Mouse (Mus musculus) spleen, postnatal 10 days (tissue): ENCODE data around the gene Ralgps1.

Experiments
- DNase-seq, 2 experiments: peaks; one replicate each; pipeline ENCODE4 v3.0.0; 2021 to 2022; ENCODE audit warnings: low spot score in 2 of 2

Gene Ralgps1

DNA sequence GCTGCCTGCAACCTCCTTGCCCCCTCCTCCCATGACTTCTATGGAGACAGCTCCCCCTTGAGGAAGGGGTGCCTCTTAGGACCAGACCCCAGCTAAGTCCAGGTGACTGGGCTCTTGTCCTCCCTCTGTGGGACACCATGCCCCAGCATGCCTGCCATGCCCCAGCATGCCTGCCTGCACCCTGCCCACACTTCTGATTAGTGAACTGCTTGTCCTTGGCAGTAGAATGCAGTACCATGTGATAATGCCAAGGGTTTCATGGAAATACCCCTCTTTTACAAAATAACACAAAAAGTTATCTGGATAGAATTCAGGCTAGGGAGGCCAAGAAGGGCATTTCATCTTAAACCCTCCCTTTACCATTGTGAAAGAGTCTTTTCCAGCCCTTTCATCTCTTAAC is 125.9 kb downstream of the Ralgps1 start:
- DNase-seq, result no peak

DNA sequence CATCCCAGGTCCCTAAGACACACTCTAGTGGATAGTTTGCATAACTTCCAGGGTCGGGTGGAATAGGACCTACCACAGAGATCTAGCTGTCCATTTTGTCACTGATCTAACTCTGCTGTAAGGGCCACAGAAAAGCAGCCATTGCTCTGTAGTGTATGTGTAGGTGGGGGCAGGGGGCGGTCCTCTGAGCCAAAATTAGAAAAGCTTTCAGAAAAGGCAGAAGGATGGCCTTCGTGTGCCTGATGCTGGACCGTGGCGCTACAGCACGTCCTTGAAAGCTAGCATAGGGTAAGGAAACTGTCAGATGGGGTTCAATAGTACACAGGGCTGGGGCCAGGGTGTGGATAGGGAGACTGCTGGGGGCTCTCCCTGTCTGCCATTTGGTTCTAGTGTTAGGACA is 126.4 kb downstream of the Ralgps1 start:
- DNase-seq, result no peak

DNA sequence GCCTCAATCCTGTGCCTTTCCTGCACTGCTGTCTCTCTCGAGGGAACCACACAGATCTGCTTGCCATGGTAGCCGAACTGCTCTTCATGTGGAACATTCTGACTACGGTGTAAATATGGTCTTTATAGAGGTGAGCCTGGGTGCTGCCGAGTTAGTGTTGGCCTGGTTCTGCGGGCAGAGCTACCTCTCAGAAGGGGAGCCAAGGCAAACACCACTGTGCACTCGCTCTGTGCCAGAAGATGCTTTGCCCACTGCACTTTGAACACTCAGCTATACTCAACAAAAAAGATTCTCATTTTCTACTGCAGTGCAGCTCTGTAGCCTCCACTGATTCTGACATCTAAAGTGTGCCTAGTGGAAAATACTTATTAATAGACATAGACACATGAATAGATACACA is 133.7 kb downstream of the Ralgps1 start:
- no peak for DNase-seq

DNA sequence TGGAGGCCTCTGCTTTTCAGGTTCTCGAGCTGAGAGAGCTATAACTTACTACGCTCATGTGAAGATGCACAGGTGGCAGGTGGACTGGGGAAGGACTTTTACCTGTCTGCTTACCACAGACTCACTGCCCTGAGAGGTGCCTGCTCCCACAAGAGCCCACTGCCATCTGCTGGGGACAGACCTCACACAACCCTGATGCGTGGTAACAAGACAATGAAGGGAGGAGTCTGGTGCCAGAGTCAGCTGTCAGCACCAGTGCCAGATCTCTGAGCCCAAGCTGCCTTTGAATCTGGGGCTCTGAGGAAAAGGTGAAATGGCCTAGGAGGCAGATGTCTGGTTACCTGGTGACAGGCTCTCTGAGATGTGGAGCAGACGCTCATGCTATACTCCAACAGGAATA is 136.4 kb downstream of the Ralgps1 start:
- no peak for DNase-seq

DNA sequence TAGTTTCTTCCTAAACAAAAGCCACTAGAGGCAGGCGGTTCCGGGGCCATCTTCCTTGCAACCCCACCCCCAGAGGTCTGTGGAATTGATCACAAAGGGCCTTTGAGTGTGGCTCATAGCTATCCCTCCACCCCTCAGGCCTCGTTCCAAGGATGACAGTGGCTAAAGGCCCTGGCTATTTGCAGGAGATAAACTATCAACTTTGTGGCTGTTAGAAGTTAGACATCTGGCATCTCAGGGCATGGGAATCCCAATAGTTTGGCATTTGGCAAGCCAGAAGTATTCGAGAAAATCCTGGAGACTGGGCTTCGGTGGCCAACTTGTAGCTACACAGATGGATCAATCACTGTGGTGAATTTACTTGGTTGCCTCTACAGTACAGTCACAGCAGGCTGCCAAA is 137.4 kb downstream of the Ralgps1 start:
- no peak for DNase-seq

DNA sequence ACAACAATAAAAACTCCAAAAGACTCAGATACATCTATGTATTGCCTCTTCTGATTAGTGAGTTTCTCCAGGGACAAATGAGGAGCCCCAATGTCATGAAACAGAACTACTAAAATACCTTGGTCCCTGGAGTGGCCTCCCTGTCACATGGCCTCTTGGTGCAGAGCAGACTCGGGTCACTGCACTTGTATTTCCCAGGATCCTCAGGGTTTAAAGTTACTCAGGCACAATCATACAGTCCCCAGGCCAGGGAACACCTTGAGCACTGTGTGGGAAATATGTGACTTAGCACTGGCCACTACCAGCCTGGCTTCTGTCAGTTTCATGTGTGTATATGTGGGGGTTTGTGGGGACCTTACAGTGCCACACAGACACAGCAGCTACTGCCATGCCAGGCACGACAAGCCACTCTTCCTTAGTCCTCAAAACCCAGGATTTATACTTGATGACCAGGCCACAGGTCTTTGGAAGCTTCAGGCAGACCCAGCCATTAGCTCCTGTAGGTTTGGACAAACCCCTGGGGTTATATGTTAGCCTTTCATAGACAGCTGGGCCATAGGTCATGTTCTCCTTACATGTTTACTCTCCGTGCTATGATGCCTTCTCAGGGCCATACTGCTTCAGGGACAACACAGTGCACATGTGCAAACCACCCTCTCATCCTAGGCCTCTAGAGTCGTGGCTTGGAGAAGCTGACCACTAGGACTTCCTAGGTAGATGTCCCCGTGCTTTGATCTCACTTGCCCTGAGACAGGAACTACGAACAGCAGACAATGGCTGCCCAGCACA is 138.3 kb downstream of the Ralgps1 start:
- DNase-seq, result no peak

DNA sequence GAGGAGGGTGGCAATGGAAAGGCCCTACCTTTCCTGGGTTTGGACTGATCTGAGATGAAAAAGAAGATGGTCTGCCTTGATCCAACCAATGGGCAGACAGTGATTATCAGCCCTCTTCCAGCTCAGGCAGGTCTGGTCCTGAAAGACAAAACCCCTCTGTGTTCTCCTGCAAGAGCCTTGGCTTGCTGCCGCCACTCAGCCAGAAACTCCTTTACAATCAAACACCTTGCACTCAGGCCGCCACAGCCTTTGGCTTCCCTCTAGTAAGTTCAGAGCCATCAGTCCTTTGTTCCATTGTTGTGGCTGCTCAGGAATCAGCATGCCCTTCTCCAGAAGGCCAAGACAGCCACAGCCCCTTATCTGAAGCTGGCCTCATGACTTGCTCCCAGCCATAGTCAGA is 139.5 kb downstream of the Ralgps1 start:
- no peak for DNase-seq

DNA sequence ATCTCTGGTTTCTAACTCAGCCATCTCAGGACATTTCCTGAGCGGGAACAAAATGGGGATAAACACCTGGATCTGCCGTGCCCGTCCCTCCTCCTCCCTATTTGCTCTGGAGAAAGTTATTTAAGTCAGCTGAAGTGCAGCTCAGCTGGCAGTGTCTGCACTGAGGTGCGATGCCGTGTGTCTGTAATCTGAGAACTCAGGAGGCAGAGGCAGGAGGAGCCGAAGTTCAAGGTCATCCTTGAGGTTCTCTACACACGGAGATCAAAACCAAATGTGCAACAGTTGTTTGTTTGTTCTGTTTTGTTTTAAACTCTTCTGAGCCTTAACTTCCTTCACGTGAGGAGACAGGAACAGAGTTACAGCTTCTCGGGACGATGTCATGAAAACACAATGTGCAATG is 140.6 kb downstream of the Ralgps1 start:
- no peak for DNase-seq

DNA sequence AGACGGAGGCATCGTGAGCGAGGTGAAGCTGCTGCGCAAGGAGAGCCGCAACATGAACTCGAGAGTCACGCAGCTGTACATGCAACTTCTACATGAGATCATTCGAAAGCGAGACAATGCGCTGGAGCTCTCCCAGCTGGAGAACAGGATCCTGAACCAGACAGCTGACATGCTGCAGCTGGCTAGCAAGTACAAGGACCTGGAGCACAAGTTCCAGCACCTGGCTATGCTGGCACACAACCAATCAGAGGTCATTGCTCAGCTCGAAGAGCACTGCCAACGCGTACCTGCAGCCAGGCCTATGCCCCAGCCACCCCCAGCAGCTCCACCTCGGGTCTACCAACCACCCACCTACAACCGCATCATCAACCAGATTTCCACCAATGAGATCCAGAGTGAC is 142.7 kb downstream of the Ralgps1 start:
- no peak for DNase-seq

DNA sequence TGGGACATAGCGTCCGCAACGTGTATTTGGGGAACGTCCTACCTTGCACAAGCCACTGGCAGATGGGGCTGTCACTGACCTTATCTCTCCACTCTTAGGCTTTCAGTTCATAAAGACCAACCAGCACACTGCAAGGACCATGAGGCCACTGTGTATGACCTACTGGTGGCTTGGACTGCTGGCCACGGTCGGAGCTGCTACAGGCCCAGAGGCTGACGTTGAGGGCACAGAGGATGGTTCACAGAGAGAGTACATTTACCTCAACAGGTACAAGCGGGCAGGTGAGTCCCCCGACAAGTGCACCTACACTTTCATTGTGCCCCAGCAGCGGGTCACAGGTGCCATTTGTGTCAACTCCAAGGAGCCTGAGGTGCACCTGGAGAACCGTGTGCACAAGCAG is 143.2 kb downstream of the Ralgps1 start:
- no peak for DNase-seq

DNA sequence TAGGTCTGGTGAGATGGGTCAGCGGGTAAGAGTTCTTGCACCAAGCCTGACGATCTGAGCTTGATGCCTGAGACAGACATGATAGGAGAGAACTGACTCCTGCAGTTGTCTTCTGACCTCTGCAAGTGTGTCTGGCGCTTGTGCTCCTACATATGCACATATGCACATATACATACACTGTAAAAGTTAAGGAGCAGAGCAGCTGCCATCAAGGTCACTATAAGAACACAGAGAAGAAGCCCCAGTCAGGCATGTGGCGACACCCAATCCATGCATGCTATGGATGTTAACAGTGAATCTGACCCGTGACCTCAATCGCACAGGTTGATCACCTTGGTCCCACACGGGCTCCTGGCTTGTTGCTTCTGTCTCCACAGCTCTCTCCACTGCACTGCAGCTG is 145.4 kb downstream of the Ralgps1 start:
- no peak for DNase-seq

DNA sequence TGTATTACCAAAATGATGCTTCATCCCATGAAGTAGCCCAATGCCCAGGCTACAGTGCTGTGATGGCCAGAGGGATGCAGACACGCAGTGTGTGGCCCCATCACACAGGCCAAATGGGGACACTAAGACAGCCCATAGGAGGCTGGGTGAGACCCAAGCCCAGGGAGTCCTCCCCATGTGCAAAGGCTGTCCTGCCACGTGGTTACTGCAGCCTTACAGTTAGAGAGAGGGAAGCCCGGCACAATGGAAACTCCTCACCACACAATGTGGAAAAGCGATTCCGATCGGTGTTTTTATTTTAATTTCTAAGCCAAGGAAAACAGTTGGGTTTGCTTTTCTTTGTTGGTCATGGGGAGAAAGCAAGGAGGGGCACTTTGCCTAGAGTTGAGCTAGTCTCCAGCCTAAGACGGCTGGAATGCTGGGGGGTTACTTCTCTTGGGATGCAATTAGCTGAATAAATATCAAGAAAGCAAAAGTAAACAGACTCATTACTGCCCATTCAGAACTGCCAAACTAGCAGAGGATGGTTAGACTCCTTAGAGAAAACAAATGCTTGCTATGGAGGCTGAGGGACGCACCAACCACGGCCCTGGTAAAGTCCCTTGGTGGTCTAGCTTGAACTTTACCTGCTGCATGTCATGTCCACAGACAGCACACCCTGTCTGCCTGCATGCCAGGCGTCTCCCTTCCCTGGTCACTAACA is 147.5 kb downstream of the Ralgps1 start:
- DNase-seq, result no peak

DNA sequence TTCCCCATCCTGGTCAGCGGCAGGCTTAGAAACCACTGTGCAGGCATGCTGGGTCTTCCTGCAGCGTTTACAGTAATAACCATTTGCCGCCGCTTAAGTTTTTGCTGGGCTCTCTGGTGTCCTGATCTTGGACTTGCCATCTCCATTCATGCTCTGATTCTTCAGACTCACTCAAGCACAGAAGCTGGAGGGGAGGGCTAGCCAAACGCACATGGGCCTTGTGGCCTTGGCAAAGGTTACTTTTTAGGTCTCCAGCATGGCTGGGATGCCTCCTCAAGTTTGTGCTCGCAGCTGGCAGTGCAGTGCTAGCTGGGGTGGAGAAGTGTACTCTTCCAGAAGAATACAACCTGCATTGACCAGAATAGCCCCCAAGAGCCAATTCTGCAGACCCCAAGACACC is 148.8 kb downstream of the Ralgps1 start:
- no peak for DNase-seq

DNA sequence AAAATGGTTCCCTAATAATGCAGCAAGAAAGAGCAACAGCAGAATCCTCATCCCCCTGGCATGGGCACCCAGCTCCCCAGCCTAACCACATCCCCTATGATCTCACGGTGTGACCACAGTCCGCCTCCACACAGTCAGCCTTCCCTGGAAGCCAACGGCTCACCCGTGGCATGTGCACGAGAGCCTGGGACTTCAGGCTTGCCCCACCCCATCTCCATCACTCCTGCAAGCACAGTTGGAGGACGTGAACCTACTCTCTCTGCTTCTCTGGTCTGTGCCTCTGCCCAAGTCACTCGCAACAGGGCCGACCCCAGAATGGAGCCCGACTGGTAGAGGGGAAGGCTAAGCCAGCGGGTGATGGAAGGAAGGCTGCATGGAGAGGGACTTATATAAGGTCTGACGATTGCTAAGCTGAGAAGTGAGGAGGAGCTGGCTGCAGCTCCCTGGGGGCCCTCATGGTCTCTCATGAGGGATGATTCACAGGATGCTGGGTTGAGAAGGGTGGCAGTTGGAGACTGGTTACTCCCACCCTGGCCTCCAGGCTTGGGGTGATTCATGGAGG is 149.9 kb downstream of the Ralgps1 start:
- no peak for DNase-seq

DNA sequence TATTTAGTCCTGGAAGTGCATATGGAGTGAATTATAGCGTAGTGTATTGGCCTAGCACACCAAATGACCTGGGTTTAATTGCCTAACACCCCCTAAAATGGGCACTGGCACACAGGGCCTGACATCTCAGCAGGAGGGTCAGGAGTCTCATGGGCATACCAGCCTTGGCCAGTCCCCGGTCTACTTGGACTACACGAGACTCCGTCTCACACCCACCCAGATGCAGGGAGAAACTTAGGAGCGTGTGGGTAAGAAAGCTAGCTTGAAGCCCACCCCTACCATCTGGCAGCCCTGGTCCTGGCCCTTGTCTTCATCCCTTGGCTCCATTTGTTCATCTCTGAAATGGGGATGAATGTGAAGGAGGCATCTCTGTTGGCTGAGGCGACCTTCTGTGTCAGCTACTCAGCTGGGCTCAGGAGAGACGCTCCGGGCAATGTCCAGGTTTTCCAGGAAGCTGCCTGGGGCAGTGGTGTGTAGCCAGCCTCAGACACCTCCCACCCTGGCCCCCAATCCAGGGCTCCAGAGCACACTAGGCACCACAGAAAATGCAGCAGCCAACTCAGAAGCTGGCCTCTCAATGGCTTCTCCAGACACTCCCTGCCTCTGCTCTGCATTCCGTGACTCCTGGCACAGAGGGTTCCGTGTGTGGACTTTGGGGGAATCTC is 150.5 kb downstream of the Ralgps1 start:
- no peak for DNase-seq

DNA sequence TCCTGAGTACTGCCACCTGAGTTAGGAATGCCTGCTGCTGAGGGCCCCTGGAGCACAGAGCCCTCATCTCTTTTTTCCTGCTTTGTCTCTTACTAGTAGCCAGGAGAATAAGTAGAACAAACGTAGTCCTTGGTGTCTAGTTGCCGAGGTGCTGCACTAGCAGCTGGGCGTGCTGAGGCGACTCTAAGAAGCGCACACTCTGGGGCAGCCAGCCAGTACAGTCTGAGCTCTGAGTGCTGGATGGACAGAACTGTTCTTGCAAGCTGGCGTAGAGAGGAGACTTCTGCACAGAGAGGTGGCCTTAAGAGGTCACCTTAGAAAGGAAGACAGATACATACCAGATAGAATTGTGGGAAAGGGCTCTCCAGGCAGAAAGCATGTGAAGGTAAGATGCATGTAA is 151.0 kb downstream of the Ralgps1 start:
- no peak for DNase-seq

DNA sequence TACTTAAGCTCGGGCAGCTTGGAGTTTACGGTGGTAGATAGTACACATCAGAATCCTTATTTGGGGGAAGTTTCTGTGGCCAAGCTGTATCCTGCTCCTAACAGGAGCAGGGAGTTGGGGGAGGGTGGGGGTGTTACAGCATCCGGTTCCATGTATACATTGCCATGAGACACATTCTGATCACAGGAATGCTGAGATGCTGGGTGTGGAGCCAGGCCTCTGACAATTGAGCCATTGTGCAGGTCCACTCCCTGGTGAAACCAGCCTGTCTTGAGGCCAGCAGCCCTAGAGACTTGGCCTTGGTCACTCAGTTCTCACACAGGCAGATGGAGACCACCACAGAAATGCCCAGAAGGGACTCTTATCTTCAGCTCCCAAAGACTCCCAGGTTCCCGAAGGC is 151.6 kb downstream of the Ralgps1 start:
- no peak for DNase-seq

DNA sequence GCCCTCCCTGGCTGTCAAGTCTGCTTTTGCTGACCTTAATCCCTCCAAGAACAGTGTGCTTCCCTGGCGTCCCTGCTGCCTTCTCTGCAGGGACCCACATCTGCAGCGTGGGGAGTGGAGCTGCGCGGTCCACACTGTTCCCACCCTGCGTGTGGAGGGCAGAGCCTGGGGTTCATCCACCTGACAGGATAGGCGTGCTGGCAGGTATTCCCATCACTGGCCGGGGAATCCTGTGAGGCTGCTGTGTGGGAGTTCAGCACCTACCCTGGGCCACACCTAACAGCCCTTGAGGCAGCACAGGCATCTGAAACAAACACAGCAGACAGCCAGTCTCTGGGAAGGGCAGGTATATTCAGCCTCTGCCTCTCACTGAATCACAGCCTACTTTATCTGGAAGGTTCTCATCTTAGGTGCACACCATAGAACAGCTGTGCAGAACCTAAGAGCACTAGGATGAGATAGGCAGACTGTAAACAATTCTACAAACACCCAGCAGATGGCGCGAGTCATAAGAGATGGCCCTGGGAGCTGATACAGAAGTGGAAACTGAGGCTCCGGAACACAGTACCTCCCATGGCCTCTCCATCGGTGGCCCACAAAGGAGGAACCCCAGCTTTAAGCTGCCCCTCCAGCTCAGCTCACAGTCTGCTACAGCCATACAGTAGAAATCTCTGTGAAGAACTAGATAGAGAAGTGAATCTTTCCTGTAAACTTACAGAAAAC is 152.2 kb downstream of the Ralgps1 start:
- peak; percentile 12 to 47 for DNase-seq

DNA sequence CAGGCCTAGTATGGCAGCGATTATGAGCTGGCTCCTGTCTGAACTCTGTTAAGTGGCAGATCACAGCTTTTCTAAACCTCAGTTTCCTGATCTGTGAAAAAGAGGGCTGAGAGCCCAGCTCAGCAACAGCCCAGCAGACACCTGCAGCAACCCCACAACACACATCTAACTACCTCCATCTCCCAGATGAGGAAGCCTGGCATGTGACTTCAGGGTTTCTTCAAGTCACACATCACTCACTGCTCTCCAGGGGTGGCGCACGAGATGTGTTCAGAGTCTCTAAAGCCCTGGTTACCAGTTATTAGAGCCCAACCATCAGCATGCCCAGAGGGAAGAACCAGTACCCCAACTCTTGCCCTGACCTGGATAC is 153.9 kb downstream of the Ralgps1 start:
- no peak for DNase-seq

DNA sequence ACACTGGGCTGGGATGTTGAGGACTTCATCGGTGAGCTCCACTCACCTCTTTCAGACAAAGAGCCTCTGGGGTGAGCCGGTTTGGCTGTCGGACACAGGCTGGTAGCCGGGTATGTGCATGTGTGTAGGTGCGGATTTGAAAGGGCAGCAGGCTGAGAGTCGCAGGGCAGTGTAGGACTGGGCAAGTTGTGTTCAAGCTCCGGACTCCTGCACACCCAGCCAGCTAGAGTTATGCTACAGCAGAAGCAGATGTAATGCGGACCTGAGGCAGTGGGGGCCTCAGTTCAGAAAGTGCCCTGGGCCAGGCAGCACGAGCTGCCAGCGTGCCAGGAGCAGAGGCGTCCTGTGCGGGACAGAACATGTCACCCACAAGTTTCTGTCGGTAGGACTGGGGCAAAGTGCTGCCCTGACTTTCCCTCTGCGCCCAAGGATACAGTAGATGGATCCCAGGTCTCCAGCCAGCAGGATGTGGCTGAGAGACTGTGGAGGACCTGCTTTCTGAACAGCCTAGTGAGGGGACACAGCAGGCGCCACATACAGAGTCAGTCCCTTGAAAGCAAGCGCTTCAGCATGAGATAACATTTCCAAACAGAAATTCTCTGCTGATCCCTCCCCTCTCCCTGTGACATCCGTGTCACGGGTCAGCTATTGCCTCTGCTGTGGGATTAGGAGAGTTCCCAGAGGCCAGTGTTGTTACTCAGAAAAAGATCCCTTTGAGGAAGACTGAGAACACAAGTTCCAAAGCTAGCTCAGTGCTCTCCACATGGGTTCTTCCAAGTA is 154.5 kb downstream of the Ralgps1 start:
- DNase-seq, result no peak
